ENCODE assay signal across 9 mouse cellular contexts in the genomic region with DNA sequence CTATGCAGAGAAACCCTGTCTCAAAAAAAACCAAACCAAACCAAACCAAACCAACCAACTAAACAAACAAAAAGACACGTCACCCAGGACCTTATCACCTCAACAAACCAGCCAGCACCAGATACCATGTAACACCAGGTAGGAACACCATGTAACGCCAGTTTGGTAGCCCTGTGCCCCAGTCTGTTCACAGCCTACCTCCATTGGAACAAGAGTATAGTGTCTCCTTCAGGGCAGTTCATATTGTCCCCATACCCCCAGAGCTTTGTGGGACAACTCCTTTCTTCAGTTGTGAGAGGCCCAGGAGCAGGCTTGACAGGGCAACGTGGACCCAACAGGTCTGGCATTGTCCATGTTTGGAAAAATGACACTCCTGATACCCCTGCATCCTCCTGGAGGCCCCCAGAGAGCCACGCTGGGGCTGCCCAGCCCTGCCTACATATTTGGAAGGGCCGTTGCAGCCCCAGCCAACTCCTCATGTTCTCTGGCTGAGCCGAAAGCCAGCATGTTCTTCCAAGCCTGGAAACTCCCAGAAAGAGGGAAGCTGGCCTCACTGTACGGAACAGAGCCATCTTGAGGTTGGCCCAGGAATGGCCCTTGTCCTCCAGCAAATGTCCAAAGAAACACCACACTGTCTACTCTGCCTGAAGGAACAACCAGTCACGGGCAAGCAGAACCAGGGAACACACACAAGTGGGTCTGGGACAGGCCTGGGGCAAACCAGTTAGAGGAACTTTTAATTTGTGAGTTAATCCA.
DNase-seq lines count a peak whose midpoint lies in the region; ATAC-seq and TF ChIP-seq lines count a peak whose summit lies in the region.
"Had no signal": no experiment of that assay in that cellular context is flagged by ENCODE, and none has a peak within 500 bp of the region (broad histone marks: within the 10 kb centered on the region; RNA-seq: fewer than 3 reads in every experiment).

No protein-coding gene starts in this region.

- no peak overlapping the region for H3K4me3 ChIP-seq in forebrain, embryonic 10.5 days
- H3K4me3 ChIP-seq in forebrain, embryonic 16.5 days (replicated peaks; ENCODE audit: low read length): no peak overlapping the region
- no peak overlapping the region for H3K4me3 ChIP-seq in ES-Bruce4 (ENCODE audit: low read depth, low read length)
- no peak overlapping the region for H3K4me3 ChIP-seq in lung, postnatal 0 days (ENCODE audit: low read depth, low read length)
- H3K4me3 ChIP-seq: limb, embryonic 12.5 days had no signal

- intact Hi-C loops in heart, postnatal 25 days (cut with DNase I): loop anchor here (2.0 kb wide), 1 partner anchor 58 kb away; no protein-coding TSS in a partner anchor

- no peak overlapping the region for H3K9ac ChIP-seq in forebrain, embryonic 16.5 days (replicated peaks; ENCODE audit: low read depth, low read length)
- no peak overlapping the region for H3K9ac ChIP-seq in ES-Bruce4 (ENCODE audit: low read depth, poor library complexity, severe bottlenecking)
- no peak overlapping the region for H3K9ac ChIP-seq in lung, postnatal 0 days (replicated peaks; ENCODE audit: low read depth)
- H3K9ac ChIP-seq: limb, embryonic 12.5 days had no signal

- TF ChIP-seq EP300 in ES-Bruce4 (IDR thresholded peaks at IDR 0.05; ENCODE audit: insufficient read depth, low read depth, low read length): no peak
- no peak for TF ChIP-seq EP300 in lung, postnatal 0 days (IDR thresholded peaks at IDR 0.05)

- no peaks in the 10 kb centered on the region for H3K9me3 ChIP-seq in forebrain, embryonic 10.5 days
- no peaks in the 10 kb centered on the region for H3K9me3 ChIP-seq in forebrain, embryonic 16.5 days (ENCODE audit: control insufficient read depth, low read length)
- H3K9me3 ChIP-seq in ES-Bruce4 (replicated peaks; ENCODE audit: control insufficient read depth, insufficient read depth, low read length, poor library complexity, severe bottlenecking): no peaks in the 10 kb centered on the region
- no peaks in the 10 kb centered on the region for H3K9me3 ChIP-seq in lung, postnatal 0 days (ENCODE audit: low read length)
- H3K9me3 ChIP-seq: limb, embryonic 12.5 days had no signal

- peak; percentile 40 for TF ChIP-seq CTCF in ES-Bruce4 (IDR thresholded peaks at IDR 0.05; ENCODE audit: low read depth, low read length)
- peak; percentile 66 for TF ChIP-seq CTCF in lung, postnatal 0 days (IDR thresholded peaks at IDR 0.05)

- ATAC-seq in forebrain, embryonic 16.5 days: no peak
- peak; percentile 66 for ATAC-seq in lung, postnatal 0 days

- DNase-seq in forebrain, embryonic 10.5 days (ENCODE audit: extremely low spot score, low spot score): no peak
- DNase-seq in cerebellum, postnatal 36 days: peak; percentile 58 to 69
- DNase-seq in heart, postnatal 25 days (ENCODE audit: low spot score): peak; percentile 76
- DNase-seq in lung, postnatal 0 days (ENCODE audit: low spot score): peak; percentile 69
- DNase-seq in frontal cortex, postnatal 14 days (ENCODE audit: low spot score in 2 of 2): no peak
- no peak for DNase-seq in frontal cortex, postnatal 10 days (ENCODE audit: low spot score in 2 of 2)

- peaks cover 54% of the 10 kb centered on the region for H3K27me3 ChIP-seq in forebrain, embryonic 10.5 days (ENCODE audit: poor library complexity, severe bottlenecking)
- no peaks in the 10 kb centered on the region for H3K27me3 ChIP-seq in forebrain, embryonic 16.5 days (replicated peaks; ENCODE audit: control insufficient read depth, insufficient read depth, low read length)
- H3K27me3 ChIP-seq in ES-Bruce4 (ENCODE audit: control insufficient read depth, insufficient read depth, low read length, poor library complexity, severe bottlenecking): no peaks in the 10 kb centered on the region
- no peaks in the 10 kb centered on the region for H3K27me3 ChIP-seq in lung, postnatal 0 days (replicated peaks; ENCODE audit: insufficient read depth, low read length)

- H3K36me3 ChIP-seq in forebrain, embryonic 10.5 days (replicated peaks): no peaks in the 10 kb centered on the region
- H3K36me3 ChIP-seq in forebrain, embryonic 16.5 days (ENCODE audit: control insufficient read depth, insufficient read depth): no peaks in the 10 kb centered on the region
- no peaks in the 10 kb centered on the region for H3K36me3 ChIP-seq in ES-Bruce4 (ENCODE audit: control insufficient read depth, insufficient read depth, low read length, poor library complexity, severe bottlenecking)
- no peaks in the 10 kb centered on the region for H3K36me3 ChIP-seq in lung, postnatal 0 days (ENCODE audit: insufficient read depth, low read length)
- H3K36me3 ChIP-seq: limb, embryonic 12.5 days had no signal

- 0 out of 2 replicates have a peak overlapping the region, but pooled peaks have one; percentile 35 for H3K27ac ChIP-seq in forebrain, embryonic 10.5 days
- no peak overlapping the region for H3K27ac ChIP-seq in forebrain, embryonic 16.5 days (ENCODE audit: low read length)
- H3K27ac ChIP-seq in ES-Bruce4 (ENCODE audit: insufficient read depth, low read length): no peak overlapping the region
- H3K27ac ChIP-seq in lung, postnatal 0 days (ENCODE audit: low read length): peak overlapping the region; percentile 76; the same call in 1 of the 2 replicates
- H3K27ac ChIP-seq: limb, embryonic 12.5 days had no signal

- peaks cover 21% of the 10 kb centered on the region for H3K4me1 ChIP-seq in forebrain, embryonic 10.5 days
- peaks cover 5% of the 10 kb centered on the region; the same call in 1 of the 2 replicates for H3K4me1 ChIP-seq in forebrain, embryonic 16.5 days (replicated peaks; ENCODE audit: control insufficient read depth, insufficient read depth, low read length)
- H3K4me1 ChIP-seq in ES-Bruce4 (ENCODE audit: control insufficient read depth, insufficient read depth, low read length): no peaks in the 10 kb centered on the region
- 0 out of 2 replicates have a peak, but pooled peaks cover 2% of the 10 kb centered on the region for H3K4me1 ChIP-seq in lung, postnatal 0 days (ENCODE audit: insufficient read depth, low read depth, low read length)

- WGBS in forebrain, embryonic 10.5 days: 79% methylated on average over 8 of the region's 8 CpGs
- 75% methylated on average over 8 of the region's 8 CpGs for WGBS in forebrain, embryonic 16.5 days
- 69% methylated on average over 8 of the region's 8 CpGs for WGBS in lung, postnatal 0 days

- no peak for TF ChIP-seq POLR2A in ES-Bruce4 (IDR thresholded peaks at IDR 0.05; ENCODE audit: insufficient read depth, low read length)

- no peak overlapping the region for H3K4me2 ChIP-seq in forebrain, embryonic 16.5 days (ENCODE audit: low read length)
- no peak overlapping the region for H3K4me2 ChIP-seq in lung, postnatal 0 days (replicated peaks; ENCODE audit: low read depth, low read length)
- H3K4me2 ChIP-seq: limb, embryonic 12.5 days had no signal

Comparison
In these comparisons a context has a peak if more than half of its experiments do, and no peak if none do; other contexts are left out.
1. H3K27ac ChIP-seq: peak in forebrain, embryonic 10.5 days (single experiment) and lung, postnatal 0 days (single experiment); none in forebrain, embryonic 16.5 days (single experiment) and ES-Bruce4 (single experiment).
2. DNase-seq: peak in cerebellum, postnatal 36 days (2 of 2), heart, postnatal 25 days (single experiment) and lung, postnatal 0 days (single experiment); none in forebrain, embryonic 10.5 days (single experiment), frontal cortex, postnatal 14 days (0 of 2) and frontal cortex, postnatal 10 days (0 of 2).